Mouse (Mus musculus): Measurements from ENCODE around the gene Arx. TPM values are rescaled to one million over a fixed set of nuclear protein-coding genes. Genes with fewer than 3 reads are reported as not detected.
A peak's percentile ranks its signal among the peaks of the same experiment; 100 is the strongest.

Arx gene
- 0.38 TPM in 1 of 2 replicates, not detected in the other for total RNA-seq (2021)
- long read RNA-seq, partial matches to known transcripts, result 0 of 1 reads
- long read RNA-seq, other reads (novel, unspliced or antisense), result 0 of 1 reads

DNA sequence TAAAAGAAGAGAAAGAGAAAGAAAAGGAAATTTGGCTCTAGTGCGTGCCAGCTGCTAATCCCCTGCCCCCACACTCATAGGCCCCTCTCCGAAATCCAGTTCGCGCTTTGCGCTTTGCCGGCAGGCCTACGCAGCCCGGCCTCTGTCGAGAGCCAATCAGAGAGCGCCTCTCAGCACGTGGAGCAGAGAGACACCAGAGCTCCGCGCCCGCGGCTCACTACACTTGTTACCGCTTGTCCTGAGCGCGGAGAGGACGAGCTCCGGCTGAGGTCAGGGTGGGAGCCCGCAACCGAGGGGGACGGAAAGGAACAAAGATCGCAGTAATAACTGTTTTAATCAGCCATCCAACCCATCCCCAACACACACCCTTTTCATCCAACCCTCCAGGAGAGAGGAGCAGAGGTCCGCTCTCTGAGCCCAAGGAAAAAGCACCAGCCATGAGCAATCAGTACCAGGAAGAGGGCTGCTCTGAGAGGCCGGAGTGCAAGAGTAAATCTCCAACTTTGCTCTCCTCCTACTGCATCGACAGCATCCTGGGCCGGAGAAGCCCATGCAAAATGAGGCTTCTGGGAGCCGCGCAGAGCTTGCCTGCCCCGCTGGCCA, at the start of gene Arx:
Gene Arx (plus strand): TSS at position 155 of the 603 bp plus-strand sequence.
- DNase-seq, result peak; percentile 44

- DNase-seq, result no peak
These were observed 34.9 kb upstream of the Arx start for GRCm38 (mm10) chrX:93251329-93251728.

DNA sequence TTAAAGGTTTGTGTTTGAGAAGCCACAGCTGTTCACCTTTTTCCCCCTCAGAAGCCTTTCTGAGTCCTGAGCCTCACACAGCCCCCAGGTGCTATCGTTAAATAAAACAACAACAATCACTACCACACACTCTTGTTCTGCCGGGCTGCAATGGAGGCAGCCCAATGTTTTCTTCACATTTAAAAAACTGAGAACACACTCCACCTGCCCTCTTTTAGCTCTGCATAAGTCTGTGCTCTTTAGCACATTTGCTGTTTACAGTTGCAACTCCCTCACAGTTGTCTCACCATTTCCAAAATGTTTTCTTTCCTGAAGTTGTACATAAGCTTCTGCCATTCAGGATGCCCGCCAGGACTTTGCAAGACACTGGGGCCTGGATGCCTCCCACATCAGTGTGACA, 10.6 kb upstream of the Arx start:
- DNase-seq, result no peak

DNA sequence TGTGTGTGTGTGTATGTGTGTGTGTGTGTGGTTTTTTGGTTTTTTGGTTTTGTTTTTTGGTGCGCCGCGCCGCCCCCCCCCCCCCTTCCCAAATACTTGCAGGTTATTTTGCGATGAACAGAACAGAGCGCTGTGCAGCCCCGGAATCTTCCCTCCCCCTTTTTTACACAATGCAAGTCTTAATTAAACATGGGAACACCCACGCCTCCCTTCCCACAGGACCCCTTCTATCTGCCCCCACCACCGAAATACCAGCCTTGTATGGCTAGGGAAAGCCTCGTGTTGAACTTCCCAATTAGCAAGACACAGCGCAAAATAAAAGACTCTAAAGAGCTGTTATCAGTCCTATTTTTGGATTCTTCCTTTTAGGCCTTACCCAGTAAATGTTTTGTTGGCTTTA, 6.3 kb upstream of the Arx start:
- no peak for DNase-seq

DNA sequence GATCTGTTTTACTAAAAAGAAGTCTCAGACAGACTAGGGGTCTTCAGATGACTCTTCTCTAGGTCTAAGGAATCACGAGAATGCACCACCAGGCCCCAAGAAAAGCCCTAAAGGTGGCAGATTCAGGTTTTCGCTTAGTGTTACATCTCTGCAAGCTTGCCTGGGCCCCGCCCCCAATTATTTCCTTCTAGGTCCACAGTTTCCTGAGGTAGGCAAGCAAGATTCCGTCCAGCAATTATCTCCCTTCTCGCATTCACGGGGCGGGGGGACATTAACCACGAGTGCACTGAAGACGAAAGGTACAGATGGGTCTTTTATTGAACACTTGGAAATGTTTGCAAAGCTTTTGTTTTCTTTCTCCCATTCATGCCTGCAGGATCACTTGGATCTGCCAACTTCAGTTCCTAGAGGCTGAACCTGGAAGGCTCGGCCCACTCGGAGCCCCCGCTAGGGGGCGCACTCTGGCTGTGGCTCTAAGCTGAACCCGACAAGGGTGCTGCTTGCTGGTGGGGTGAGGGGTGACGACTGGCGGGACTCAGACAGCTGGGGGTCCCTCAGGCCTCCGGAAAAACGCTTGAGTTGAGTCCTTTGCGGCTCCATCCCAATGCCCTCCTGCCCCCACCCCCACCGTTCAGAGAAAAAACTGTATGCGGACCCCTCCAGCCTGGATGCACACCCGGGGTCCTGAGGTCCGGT, 5.1 kb upstream of the Arx start:
- DNase-seq, result peak; percentile 69

DNA sequence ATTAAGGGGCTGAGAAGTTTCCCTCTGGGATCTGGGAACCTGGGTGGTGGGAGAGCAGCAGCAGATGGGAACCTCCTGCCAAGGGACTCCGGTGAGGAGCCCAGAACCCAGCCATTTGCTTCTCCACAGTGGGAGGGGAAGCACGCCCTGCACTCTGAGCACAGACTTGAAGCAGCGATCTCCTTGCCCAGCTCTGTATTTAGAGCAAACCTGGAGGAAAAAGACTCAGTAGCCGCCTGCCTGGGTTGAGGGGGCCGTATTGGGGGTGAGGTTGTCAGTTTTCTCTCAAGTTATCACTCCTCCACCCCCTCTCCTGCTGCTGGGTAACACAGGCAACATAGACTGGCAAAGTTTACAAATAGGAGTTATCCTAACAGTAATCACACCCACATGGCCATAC, 4.5 kb upstream of the Arx start:
- no peak for DNase-seq

GRCm38 (mm10) chrX:93285091-93285490, 1.2 kb upstream of the Arx start:
- no peak for DNase-seq

DNA sequence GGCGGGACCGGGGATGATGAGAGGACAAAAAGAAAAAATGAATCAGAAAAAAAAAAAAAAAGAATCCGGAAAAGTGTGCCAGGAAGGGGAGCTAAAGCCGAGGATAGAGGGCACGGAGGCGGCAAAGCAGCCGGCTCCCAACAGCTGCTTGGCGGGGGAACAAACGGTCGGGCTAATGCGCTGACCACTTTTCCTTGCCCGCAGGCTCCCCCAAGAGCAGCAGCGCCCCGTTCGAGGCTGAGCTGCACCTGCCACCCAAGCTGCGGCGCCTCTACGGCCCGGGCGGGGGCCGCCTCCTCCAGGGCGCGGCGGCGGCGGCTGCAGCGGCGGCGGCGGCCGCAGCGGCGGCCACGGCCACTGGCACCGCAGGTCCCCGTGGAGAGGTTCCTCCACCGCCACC, 2.1 kb downstream of the Arx start:
- no peak for DNase-seq

DNA sequence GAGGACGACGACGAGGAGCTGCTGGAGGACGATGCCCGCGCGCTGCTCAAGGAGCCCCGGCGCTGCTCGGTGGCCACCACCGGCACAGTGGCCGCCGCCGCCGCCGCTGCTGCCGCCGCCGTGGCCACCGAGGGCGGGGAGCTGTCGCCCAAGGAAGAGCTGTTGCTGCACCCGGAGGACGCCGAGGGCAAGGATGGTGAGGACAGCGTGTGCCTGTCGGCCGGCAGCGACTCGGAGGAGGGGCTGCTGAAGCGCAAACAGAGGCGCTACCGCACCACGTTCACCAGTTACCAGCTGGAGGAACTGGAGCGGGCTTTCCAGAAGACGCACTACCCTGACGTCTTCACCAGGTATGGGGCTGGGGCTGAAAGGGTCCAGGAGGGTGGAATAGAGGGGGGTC, 2.8 kb downstream of the Arx start:
- no peak for DNase-seq

- no peak for DNase-seq
These were observed 3.7 kb downstream of the Arx start for GRCm38 (mm10) chrX:93289851-93290380.

- DNase-seq, result no peak
These were observed 5.8 kb downstream of the Arx start for GRCm38 (mm10) chrX:93292031-93292430.

GRCm38 (mm10) chrX:93294736-93295490, 8.7 kb downstream of the Arx start:
- DNase-seq, result no peak

DNA sequence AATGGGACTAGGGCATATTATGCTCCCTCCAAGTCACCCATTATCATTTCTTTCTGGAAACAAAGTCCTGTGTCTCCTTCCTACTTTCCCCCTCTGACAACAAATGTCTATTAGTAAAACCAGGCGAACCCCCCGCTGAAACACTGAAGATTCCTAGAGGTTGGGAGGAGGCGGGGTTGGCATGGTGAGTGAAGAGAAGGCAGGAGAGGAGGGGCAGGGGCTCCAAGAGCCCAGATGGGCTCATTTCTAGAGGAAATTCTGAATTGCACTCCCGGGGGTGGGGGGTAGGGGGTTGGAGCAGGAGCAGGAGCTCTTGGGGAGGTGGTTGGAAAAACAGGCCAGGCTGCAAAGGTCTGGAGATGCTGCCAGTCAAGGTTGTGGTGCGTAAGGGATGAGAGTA, 9.6 kb downstream of the Arx start:
- DNase-seq, result no peak

DNA sequence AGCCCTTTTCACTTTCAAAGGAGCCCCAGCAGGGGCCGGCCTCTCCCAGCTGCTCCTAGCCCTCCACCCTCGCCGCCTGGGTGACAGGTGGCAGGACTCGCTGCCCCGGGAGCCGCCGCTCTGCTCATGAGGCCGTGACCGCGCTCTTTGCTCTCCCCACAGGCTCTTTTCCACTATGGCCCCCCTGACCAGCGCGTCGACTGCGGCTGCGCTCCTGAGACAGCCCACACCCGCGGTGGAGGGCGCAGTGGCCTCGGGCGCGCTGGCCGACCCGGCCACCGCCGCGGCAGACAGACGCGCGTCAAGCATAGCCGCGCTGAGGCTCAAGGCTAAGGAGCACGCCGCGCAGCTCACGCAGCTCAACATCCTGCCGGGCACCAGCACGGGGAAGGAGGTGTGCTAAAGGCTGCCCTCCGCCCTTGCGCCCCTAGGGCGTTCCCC, 10.8 kb downstream of the Arx start:
- DNase-seq, result no peak

DNA sequence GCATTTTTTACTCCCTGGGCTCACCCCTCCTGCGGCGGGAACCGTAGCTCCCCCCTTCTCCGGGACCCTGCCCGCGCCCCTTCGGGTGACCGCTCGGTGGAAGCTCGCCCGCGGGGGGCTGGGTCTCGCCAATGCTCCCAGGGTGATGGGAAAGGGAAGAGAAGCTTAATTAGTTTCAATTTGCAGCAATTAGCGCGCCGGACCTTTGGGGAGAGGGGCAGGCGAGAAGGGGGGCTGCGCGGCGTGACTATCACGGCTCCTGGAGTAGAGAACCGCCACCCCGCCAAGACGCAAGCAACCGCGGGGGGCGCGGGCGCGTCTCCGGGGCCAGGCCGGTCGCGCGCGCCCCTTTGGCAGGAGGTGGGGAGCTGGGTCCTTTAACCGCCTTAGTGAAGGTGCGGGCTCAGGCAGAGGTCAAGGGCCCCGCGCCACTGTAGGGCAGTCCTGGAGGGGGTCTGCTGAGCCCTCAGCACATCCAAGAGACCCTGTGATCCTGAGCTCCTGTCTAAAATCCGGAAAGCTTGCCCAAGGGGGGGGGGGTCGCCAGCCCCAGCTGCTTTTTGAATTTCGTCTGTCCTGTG, 12.9 kb downstream of the Arx start:
- no peak for DNase-seq

DNA sequence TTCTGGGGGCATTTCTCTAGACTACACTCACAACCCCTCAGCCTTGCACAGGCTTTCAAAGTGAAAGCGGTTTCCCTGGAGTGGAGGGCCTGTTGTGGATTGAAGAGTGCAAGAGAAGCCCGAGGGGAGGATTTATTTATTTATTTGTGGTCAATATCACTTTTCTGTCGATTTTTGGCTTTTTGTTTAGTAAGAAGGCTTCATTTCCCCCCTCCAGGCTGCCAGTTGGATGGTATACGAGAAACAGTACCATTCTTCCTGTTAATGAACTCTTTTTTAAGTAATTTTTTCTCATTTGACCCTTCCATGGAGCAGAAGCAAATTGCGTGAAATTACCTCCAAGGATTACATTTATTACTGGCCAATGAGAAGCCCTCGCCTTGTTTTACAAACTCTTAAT, 13.5 kb downstream of the Arx start:
- DNase-seq, result no peak

DNA sequence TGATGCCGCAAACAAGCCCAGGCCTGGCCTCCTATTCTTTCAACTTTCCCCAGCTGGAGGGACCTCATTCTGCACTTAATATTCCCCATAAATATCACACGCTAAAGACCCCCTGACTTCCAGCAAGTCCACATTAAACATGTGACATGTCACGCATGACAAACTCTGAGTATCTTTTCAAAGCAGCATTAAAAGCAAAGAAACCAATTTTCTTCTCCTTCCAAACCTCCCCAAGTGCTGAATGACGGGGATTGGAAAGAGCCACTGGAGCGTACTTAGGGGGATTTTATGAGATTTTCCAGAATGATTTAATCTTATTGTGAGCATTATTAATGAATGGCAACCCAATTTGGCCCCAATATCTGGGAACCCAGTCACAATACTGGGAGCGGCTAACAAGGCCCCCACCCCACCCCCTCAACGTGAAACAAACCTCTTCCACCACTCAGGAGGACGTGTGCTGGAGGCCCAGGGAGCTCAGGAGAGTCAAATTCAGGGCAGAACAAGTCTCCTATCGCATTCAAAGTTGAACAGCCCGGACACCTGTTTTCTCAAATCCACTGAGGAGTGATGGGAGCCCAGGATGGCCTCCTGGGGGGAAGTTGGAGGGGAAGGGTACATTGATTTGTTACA, 14.1 kb downstream of the Arx start:
- no peak for DNase-seq

- DNase-seq, result no peak
These were observed 15.6 kb downstream of the Arx start for GRCm38 (mm10) chrX:93301798-93302197.

DNA sequence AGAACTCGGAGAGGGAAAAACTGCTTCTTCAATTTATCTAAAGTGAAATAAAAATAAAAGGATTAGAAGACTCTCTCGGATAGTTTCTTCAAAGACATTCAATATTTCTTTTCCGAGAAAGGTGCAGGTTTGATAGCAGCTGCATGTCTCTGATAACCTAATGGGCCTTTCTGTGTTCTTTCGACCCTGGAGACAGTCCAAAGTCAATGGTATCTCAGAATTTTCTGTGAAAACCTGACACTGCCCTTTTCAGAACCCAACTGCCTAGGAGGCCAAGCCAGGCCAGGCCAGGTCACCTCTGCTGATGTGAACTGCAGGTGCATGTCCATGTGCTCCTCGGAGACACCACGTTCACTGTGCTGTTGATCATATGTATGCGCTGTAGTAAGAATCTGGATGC, 19.5 kb downstream of the Arx start:
- no peak for DNase-seq

- DNase-seq, result no peak
These were observed 31.3 kb downstream of the Arx start for GRCm38 (mm10) chrX:93317577-93317976.

GRCm38 (mm10) chrX:93319979-93320378, 33.7 kb downstream of the Arx start:
- no peak for DNase-seq

- DNase-seq, result no peak
These were observed 35.1 kb downstream of the Arx start for GRCm38 (mm10) chrX:93321336-93321735.
